Mouse (Mus musculus) neural tube, embryonic 14.5 days (tissue): ENCODE measurements around the gene Mrpl58. TPM values are rescaled to one million over a fixed set of nuclear protein-coding genes. Genes with fewer than 3 reads are reported as not detected.

ENCODE experiments used
- ATAC-seq: fragments of 200-750 bp; cut with Nextera tagmentation; 2 replicates; pipeline ENCODE4 v1.8.0; 2017; ENCODE audit warnings: low read depth, mild to moderate bottlenecking, moderate TSS enrichment, moderate library complexity
- H3K27ac ChIP-seq: fragments of 300-500 bp; sonication (generic); 2 replicates; pipeline ENCODE4 v1.5.1; 2014; ENCODE audit warnings: low read depth, mild to moderate bottlenecking, control low read depth, low read length, moderate library complexity, mixed read lengths
- H3K27me3 ChIP-seq: fragments of 300-500 bp; sonication (generic); 2 replicates; pipeline ENCODE4 v1.6.1; 2014; ENCODE audit warnings: low read length; ENCODE audit not compliant: control insufficient read depth, insufficient read depth
- H3K36me3 ChIP-seq: fragments of 300-500 bp; sonication (generic); 2 replicates; pipeline ENCODE4 v1.6.1; 2014; ENCODE audit warnings: low read length, mixed read lengths; ENCODE audit not compliant: control insufficient read depth, insufficient read depth
- H3K4me1 ChIP-seq: fragments of 300-500 bp; sonication (generic); 2 replicates; pipeline ENCODE4 v1.6.1; 2014; ENCODE audit warnings: low read length; ENCODE audit not compliant: control insufficient read depth, insufficient read depth
- H3K4me2 ChIP-seq: fragments of 300-500 bp; sonication (generic); 2 replicates; pipeline ENCODE4 v1.6.1; 2014; ENCODE audit warnings: mild to moderate bottlenecking, low read depth, low read length, control low read depth
- H3K4me3 ChIP-seq: fragments of 300-500 bp; sonication (generic); 2 replicates; pipeline ENCODE4 v1.5.1; 2014; ENCODE audit warnings: low read depth, low read length, control low read depth, mixed read lengths
- H3K9ac ChIP-seq: fragments of 300-500 bp; sonication (generic); replicated peaks from 2 replicates; pipeline ENCODE4 v1.6.1; 2014; ENCODE audit warnings: low read depth, mild to moderate bottlenecking, control low read depth, low read length, mixed read lengths
- H3K9me3 ChIP-seq: fragments of 300-500 bp; sonication (generic); 2 replicates; pipeline ENCODE4 v1.6.1; 2016; ENCODE audit warnings: low read length; ENCODE audit not compliant: control insufficient read depth
- WGBS: fragments of 180-500 bp; shearing (Covaris S2); extraction: QIAGEN DNeasy Blood & Tissue Kit; methylation state at CpG from one replicate; pipeline ENCODE4 v1.1.7; 2014; 5-methylcytosine and 5-hydroxymethylcytosine counted together
- polyA plus RNA-seq: library from polyadenylated mRNA; unstranded; fragments of >200 nt; fragmentation: Nextera tagmentation; extraction: Ambion mirVana; gene quantifications from 2 replicates; pipeline ENCODE4 v1.2.1, GENCODE M21; 2014

Mrpl58 gene
- polyA plus RNA-seq, 1 experiment from 2014 or later = 211 TPM

- H3K4me2 ChIP-seq = no peak within 1 kb of the TSS
- H3K27ac ChIP-seq = no peak within 1 kb of the TSS
- peaks cover 10% of the 10 kb centered on the region; the same call in 1 of the 2 replicates for H3K4me1 ChIP-seq
- no peak within 1 kb of the TSS for H3K4me3 ChIP-seq
- no peaks in the 10 kb centered on the region for H3K9me3 ChIP-seq
- H3K27me3 ChIP-seq = no peaks in the 10 kb centered on the region
- H3K9ac ChIP-seq = no peak within 1 kb of the TSS
- ATAC-seq = no peak
- 94% methylated on average over 9 of the region's 9 CpGs for WGBS
- H3K36me3 ChIP-seq = no peaks in the 10 kb centered on the region
Measured at GRCm38 (mm10) chr11:115439906-115440595, 36.5 kb downstream of the Mrpl58 start, which contains the start of gene Trim80. Gene Trim80 (plus strand): TSS chr11:115440545.

- Histone ChIP-seq H3K9ac (no peak overlapping the region), H3K27ac (no peak overlapping the region), H3K27me3 (no peaks in the 10 kb centered on the region), H3K4me2 (no peak overlapping the region), H3K36me3 (no peaks in the 10 kb centered on the region), H3K9me3 (no peaks in the 10 kb centered on the region), H3K4me1 (peaks cover under 1% of the 10 kb centered on the region; the same call in 1 of the 2 replicates), H3K4me3 (no peak overlapping the region)
- 45% methylated on average over 15 of the region's 15 CpGs for WGBS
- ATAC-seq = no peak
Measured at GRCm38 (mm10) chr11:115441417-115441816, 37.9 kb downstream of the Mrpl58 start.

- H3K9ac ChIP-seq = no peak overlapping the region
- no peak for ATAC-seq
- H3K4me3 ChIP-seq = no peak overlapping the region
- no peak overlapping the region for H3K27ac ChIP-seq
- no peak overlapping the region for H3K4me2 ChIP-seq
- no peaks in the 10 kb centered on the region for H3K27me3 ChIP-seq
- H3K4me1 ChIP-seq = no peaks in the 10 kb centered on the region
- 71% methylated on average over 3 of the region's 3 CpGs for WGBS
- H3K9me3 ChIP-seq = no peaks in the 10 kb centered on the region
- H3K36me3 ChIP-seq = no peaks in the 10 kb centered on the region
Measured at GRCm38 (mm10) chr11:115446906-115447305, 43.4 kb downstream of the Mrpl58 start.

DNA sequence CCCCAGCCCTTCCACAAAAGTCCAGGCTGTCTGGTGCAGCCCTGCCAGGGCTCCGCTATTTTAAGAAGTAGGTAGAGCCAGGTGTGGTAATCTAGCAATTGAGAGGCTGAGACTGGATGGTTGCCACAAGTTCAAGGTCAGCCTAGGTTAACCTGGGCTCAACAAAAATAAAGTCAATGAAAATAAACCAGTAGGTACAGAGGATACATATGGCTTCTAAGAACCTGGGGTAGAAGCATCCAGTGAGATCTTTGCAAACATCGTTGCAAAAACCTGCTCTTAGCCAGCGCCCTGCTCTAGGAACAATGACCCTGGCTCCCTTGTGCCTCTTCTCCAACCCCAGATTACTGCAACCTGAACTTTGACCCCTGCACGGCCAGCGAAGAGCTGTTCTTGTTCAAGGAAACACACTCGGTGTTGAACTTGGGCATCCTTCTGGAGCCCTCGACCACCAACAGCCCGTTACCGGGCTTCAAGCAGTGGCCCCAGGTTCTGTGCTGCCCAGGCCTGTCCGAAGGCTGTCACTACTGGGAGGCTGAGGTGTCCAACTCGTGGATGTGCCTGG lies 43.9 kb downstream of the Mrpl58 start:
- 86% methylated on average over 11 of the region's 11 CpGs for WGBS
- ATAC-seq = no peak

DNA sequence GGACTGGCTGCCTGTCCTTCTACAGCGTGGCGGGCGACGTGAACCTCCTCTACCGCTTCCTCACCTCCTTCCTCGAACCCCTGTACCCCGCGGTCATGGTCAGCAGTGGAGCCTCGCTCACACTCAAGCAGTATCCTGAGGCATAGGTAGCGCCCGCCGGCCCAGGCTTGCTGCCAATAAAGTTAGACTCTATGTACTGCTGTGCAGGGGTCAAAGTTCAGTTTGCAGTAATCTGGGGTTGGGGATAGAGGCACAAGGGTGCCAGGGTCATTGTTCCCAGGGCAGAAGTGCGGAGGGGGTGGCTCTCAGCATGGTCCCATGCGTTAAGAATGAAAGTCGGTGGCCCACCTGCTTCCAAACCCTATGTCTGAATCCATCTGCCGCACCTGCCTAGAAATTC lies 44.5 kb downstream of the Mrpl58 start:
- H3K4me3 ChIP-seq = no peak overlapping the region
- no peak for ATAC-seq
- 90% methylated on average over 16 of the region's 16 CpGs for WGBS

More for the DNA sequence above, 43.9 kb downstream of the Mrpl58 start:
- Histone ChIP-seq H3K27ac (no peak overlapping the region), H3K36me3 (no peaks in the 10 kb centered on the region), H3K9ac (no peak overlapping the region), H3K4me2 (no peak overlapping the region), H3K27me3 (no peaks in the 10 kb centered on the region), H3K4me1 (no peaks in the 10 kb centered on the region), H3K9me3 (no peaks in the 10 kb centered on the region), H3K4me3 (no peak overlapping the region)

GRCm38 (mm10) chr11:115448998-115449397 lies 45.4 kb downstream of the Mrpl58 start:
- Histone ChIP-seq H3K4me2 (no peak overlapping the region), H3K9me3 (no peaks in the 10 kb centered on the region), H3K9ac (no peak overlapping the region), H3K4me1 (no peaks in the 10 kb centered on the region), H3K27ac (no peak overlapping the region), H3K36me3 (no peaks in the 10 kb centered on the region), H3K4me3 (no peak overlapping the region), H3K27me3 (no peaks in the 10 kb centered on the region)
- WGBS = 46% methylated on average over 7 of the region's 7 CpGs
- ATAC-seq = no peak

More for the DNA sequence above, 44.5 kb downstream of the Mrpl58 start:
- H3K4me1 ChIP-seq = no peaks in the 10 kb centered on the region
- H3K9me3 ChIP-seq = no peaks in the 10 kb centered on the region
- no peak overlapping the region for H3K9ac ChIP-seq
- H3K4me2 ChIP-seq = no peak overlapping the region
- H3K36me3 ChIP-seq = no peaks in the 10 kb centered on the region
- H3K27me3 ChIP-seq = no peaks in the 10 kb centered on the region
- no peak overlapping the region for H3K27ac ChIP-seq

GRCm38 (mm10) chr11:115450176-115450575 lies 46.6 kb downstream of the Mrpl58 start:
- Histone ChIP-seq H3K27ac (no peak overlapping the region), H3K9ac (no peak overlapping the region), H3K36me3 (no peaks in the 10 kb centered on the region), H3K4me3 (no peak overlapping the region), H3K4me1 (no peaks in the 10 kb centered on the region), H3K27me3 (no peaks in the 10 kb centered on the region), H3K9me3 (no peaks in the 10 kb centered on the region), H3K4me2 (no peak overlapping the region)
- WGBS = 90% methylated on average over 7 of the region's 7 CpGs
- no peak for ATAC-seq

GRCm38 (mm10) chr11:115451781-115452241 lies 48.3 kb downstream of the Mrpl58 start:
- no peaks in the 10 kb centered on the region for H3K9me3 ChIP-seq
- no peak overlapping the region for H3K27ac ChIP-seq
- no peak overlapping the region for H3K4me2 ChIP-seq
- no peaks in the 10 kb centered on the region for H3K4me1 ChIP-seq
- no peaks in the 10 kb centered on the region for H3K36me3 ChIP-seq
- ATAC-seq = no peak
- no peak overlapping the region for H3K4me3 ChIP-seq
- 87% methylated on average over 8 of the region's 8 CpGs for WGBS
- no peaks in the 10 kb centered on the region for H3K27me3 ChIP-seq
- H3K9ac ChIP-seq = no peak overlapping the region

GRCm38 (mm10) chr11:115452281-115452860 lies 48.8 kb downstream of the Mrpl58 start:
- H3K4me2 ChIP-seq = no peak overlapping the region
- no peak overlapping the region for H3K9ac ChIP-seq
- no peaks in the 10 kb centered on the region for H3K4me1 ChIP-seq
- no peaks in the 10 kb centered on the region for H3K36me3 ChIP-seq
- no peak overlapping the region for H3K27ac ChIP-seq
- ATAC-seq = no peak
- 83% methylated on average over 7 of the region's 7 CpGs for WGBS
- no peaks in the 10 kb centered on the region for H3K27me3 ChIP-seq
- no peaks in the 10 kb centered on the region for H3K9me3 ChIP-seq
- H3K4me3 ChIP-seq = no peak overlapping the region
